Mouse (Mus musculus): ENCODE results near the gene Olfr1025-ps1.

Gene Olfr1025-ps1

DNA sequence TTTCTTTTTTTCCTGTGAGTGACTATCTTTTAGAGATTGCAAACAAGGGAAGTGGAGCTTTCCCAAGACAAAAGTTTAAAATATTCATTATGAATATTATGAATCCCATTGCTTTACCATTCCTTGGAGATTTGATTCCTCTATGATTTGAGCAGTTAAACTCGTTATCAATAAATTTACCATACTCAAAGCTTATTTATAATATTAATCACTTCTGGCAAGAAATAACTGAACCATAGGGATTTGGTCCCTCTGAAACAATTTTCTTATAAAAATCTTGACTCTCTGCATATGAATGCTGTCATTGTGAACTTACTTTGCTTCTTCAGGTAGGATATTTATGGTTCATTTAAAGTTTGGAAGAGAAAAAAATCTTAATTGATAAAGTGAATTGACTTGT, at the start of gene Olfr1025-ps1:
TSS of gene Olfr1025-ps1 (plus strand) at position 301 of the 400 bp plus-strand sequence.
- no peak for DNase-seq (ENCODE audit: low spot score)

- DNase-seq (ENCODE audit: low spot score), result no peak
Measured at GRCm38 (mm10) chr2:85868294-85868693, 46.7 kb upstream of the Olfr1025-ps1 start, which contains the start of gene Olfr1022. Olfr1022 (plus strand) TSS chr2:85868594.

DNA sequence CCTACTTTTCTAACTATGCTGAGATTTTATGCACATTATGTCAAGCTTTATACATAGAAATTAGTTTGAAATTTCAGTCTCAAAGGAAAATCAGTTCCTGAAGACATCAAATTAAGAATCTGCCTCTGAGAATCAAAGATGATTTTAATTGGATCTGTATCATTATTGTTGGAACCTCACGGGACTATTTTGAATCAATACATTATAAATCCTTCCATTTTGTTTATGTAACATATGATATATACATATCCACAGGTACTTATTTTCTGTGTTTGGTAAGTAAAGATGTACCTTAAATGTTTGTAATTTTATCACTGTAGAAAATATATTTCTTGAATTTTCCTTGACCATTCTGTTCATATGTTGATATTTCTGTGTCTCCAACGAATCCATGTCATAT, 29.7 kb upstream of the Olfr1025-ps1 start, which contains the start of gene Olfr1023:
TSS of gene Olfr1023 (plus strand) at position 301 of the 400 bp plus-strand sequence.
- DNase-seq (ENCODE audit: low spot score), result no peak

DNA sequence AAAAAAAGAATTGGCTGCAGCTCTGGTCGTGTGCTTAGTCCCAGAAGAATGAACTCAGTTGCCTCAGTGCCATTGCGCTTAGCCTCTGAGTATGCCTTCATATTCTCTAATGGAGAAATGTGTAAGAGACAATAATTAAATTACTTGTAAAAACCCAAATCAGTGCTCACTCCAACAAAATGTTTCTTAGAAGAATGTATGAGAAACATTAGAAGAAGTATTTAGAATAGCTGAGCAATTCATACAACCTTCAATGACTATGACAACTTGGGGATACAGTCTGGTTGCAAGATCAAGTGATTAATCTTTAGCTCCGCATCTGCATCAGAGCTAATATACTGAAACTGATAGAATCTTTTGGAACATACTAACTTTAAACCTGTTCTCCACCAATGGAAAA, 10.0 kb upstream of the Olfr1025-ps1 start, which contains the start of gene Olfr1024:
TSS of gene Olfr1024 (minus strand) at position 101 of the 400 bp plus-strand sequence.
- DNase-seq (ENCODE audit: low spot score), result no peak

DNA sequence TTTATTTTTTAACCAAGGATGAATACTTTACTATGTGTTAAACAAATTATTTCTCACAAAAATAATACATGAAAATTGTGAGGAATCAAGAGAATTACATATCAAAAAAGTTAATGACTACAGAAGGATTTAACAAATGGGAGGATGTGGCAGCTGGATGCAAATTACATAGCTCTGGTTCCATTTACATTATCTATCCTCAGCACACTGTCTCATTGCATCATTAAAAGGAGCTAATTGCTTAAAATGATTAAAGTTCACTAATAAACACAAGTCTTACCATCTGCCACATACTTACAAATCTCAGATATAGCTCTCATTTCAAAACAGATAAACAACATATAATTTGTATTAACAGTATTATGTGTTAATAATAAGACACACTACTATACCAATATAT, 1.8 kb upstream of the Olfr1025-ps1 start:
- no peak for DNase-seq (ENCODE audit: low spot score)

DNA sequence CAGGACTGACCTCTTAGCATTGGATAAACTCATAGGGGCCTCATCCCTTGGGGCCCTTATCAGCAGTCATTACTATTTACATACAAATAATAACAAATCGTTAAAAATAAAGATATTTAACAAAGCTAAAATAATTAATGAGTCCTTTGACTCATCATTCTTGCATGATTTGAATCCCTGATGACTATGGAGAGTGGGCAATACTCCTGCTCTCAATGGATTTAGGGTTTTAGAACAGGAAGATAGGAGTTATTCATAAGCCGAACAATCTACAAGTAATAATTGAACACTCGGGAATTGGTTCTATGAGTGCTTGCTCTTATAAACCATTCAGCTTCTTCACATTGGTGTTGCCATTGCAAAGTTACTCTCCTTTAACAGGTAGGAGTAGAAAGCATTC, 6.3 kb downstream of the Olfr1025-ps1 start, which contains the start of gene Olfr1026:
TSS of gene Olfr1026 (plus strand) at position 301 of the 400 bp plus-strand sequence.
- no peak for DNase-seq (ENCODE audit: low spot score)

GRCm38 (mm10) chr2:85950137-85950536, 35.1 kb downstream of the Olfr1025-ps1 start, which contains the start of gene Olfr1028:
Olfr1028 (plus strand) TSS chr2:85950437.
- DNase-seq (ENCODE audit: low spot score), result no peak

All from embryo, embryonic 10.5 days (tissue).